Mouse (Mus musculus) megakaryocyte, adult 5-6 weeks (primary cell): ENCODE data around the gene Btg1. TPM values are rescaled to one million over a fixed set of nuclear protein-coding genes. Genes with fewer than 3 reads are reported as not detected.
A peak's percentile ranks its signal among the peaks of the same experiment; 100 is the strongest.

Experiments
- ATAC-seq: 2 replicates; pipeline ENCODE4 v1.8.0; 2016; ENCODE audit warnings: mild to moderate bottlenecking, inconsistent platforms; ENCODE audit not compliant: poor library complexity, severe bottlenecking
- total RNA-seq, 2 experiments: library from RNA; stranded (forward) in 1 of 2; stranded (reverse) in 1 of 2; fragments of 153-499, 151-499 nt in 1 of 2; fragments of 221-1000, 200-1000 nt in 1 of 2; gene quantifications; 2 replicates each; pipeline versions ENCODE4 v1.2.3 to v1.2.4; 2015 to 2017

Btg1 gene
- total RNA-seq (2015) (146 and 153 TPM in 2 replicates), total RNA-seq (2017) (157 and 197 TPM in 2 replicates)

DNA sequence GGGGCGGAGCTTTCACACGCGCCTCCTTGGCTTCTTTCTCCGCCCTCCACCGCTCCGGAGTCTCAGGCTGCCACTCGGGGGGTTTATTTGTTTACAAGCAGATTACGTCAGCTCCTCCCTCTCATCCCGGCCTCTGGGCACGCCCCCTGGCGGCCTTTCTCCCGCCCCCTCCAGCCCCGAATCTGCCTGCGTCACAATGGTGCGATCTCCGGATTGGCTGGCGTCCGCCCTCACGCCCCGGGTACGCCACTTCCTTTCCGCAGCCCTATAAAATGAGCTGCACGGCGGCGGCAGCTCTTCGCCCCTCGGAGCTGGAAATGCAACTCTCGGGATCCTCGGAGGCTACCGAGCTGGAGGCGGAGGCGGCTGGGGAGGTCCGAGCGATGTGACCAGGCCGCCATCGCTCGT, at the start of gene Btg1:
Gene Btg1 (plus strand): TSS at position 298 of the 408 bp plus-strand sequence.
- ATAC-seq = peak; percentile 59

DNA sequence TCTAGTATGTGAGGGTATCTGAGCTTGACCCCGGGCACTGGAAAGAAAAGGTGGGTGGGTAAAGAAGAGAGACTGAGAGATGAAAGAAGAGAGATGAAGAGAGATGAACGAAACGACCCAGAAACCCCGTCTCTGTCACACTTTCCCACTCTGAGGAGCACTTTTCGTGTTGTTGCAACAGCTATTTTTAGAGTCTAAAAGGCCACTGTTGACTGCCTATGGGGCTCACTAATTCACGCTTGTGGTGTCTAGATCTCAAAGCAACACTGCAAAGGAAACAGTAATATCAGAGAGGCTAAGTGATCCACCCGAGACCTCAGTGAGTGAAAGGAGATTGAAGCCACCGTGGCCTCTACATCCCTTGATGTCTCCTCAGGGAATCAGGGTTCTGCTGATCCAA, 47.3 kb upstream of the Btg1 start:
- ATAC-seq = no peak

DNA sequence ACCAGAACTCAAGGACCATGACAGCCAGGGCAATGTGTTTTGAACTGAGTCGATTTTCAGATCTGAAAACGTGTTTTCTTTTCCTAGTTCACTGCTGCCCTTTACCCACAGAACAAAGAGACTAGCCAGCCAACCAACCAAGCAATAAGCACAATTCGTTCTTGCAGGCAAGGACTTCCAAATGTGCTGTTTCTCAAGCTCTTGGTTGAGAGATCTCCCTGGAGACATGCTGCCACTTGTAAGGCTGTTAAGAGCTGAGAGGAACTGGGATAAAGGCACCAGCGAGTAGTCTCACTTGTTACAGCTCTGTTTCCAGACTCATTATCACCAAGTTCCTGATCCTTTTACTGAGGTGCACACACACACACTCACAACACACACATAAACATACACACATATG, 45.6 kb upstream of the Btg1 start:
- ATAC-seq = no peak

DNA sequence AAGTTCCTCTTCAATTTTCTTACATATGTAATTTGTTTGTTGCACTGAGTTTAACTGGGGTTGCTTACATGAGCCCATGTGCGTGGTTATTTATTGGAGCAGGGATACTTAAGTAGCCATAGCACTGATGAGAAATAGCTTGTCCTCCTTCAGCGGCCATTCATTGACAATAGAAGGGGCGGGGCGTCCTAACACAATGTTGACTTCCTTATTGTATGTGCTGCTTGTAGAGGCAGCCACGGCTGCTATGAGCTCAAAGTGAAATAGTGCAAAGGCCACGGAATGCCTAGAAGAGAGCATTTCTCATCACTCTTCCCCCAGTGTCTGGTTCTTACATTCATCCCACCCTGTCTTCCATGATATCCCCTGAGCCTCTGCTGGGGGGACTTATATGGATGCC, 42.0 kb upstream of the Btg1 start:
- 0 out of 2 replicates have a peak, but pooled peaks have one; percentile 45 for ATAC-seq

DNA sequence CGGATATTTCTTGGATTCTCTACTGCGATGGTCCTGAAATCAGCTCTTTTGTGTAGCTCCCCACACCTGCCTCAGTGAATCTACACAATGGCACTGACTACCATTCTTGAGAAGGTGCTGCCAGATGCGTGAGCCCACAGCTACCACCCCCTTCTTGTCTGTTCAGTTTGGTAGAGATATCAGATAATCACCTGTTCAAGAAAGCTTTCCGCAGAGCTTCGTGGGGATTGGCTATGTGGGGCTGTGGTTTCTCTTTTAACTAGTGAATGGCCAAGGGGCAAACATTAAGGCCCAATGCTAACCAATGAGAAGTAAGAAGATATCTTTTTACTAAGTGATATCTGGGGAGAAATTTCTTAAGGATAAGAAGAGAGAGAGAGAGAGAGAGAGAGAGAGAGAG, 41.5 kb upstream of the Btg1 start:
- ATAC-seq = no peak

DNA sequence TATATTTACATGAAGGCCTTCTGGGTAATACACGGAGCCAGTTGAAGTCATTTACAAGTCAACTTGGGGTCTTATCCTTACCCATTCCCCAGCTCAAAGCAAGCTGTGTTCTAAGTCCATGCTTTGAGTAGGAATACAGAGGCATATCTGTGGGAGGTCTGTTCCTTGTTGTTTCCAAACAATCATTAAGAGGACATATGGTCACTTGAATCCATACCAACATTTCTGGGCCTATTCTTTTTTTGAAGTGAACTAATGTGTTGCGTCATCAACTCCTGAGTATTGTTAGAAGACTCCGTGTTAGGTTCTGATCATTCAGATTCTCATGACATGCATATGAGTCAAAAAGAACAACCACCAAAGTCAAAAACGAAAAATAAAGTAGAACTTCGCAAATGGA, 37.9 kb upstream of the Btg1 start:
- ATAC-seq = no peak

DNA sequence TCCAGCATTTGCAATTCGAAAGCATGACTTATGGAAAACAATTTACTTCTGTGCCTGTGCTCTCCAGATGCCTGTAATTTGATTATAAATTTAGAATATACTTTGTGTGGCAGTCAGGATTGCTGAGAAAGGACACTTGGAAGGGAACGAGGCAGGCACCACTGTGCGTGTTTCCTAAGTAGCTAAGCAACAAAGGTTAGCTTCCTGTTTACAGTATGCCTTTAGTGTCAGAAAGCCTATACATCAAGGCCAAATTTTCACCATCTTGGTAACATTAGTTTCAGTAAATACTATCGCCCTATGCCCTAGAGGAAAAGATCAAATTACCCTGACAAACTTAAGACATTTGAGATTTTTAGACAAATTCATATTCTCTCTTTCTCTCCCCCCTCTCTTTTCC, 37.4 kb upstream of the Btg1 start:
- no peak for ATAC-seq

DNA sequence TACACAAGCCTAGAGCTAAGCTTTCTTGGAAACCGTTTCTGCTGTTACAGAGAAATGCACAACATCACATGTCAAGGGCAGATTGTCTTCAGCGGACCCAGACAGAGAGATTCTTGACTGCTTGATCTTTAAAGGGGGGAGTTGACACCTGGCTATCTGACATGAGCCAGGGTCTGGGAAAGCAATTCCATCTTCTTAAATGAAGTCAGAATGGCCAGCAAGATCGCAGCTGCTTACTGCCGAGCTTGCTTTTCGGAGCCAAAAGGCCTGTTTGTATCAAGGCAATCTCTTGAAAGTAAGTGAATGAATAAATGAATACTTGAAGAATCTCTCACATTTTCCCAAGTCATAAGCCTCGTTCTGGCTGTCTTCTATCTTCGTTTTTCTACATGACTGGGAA, 36.6 kb upstream of the Btg1 start:
- ATAC-seq = no peak

DNA sequence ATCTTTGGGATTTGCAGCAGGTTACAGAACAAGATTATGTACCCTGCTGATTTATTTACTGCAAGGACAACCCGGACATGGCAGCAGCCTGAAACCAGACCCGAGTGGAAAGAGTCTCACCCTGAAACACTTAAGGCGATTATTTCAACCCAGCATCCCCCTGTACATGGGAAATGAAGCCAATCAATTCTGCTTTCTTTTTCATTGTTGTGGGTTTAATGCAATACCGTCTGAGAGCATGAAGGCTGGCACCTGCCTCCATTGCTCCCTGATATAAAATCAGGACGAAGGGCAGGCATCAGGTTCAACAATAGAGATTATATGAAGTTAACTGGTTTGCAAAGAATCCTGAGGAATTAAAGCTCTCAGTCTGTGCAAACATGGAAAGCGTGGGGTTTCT, 35.6 kb upstream of the Btg1 start:
- ATAC-seq = no peak

DNA sequence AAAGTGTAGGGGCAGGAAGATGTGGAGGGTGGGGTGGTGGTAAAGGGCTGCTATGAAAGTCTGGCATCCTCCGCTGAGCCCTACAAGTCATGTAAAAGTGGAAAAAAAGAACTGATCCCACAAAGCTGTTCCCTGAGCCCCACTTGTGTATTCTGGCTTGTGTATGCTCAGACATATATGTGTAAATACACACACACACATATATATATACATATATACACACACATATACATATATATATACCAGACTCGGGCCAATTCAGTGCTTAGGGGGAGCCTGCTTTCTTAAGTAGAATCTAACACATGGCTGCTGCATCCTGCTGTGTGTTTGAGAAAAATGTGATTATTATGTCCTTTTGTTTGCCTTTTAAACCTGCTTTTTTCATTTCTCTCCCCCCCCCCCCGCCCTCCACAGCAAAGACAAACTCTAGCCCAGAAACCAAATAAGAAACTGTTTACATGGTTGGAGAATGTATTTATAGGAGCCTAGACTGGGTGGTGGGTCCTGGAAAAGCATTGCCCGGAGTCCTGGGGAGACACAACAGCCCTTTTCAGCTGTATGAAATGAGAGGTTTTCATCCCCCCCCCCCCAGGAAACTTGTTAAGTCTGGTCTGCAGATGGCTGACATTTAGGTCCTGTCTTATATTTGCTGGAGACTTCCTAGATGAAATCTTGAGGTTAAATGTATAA, 30.5 kb upstream of the Btg1 start:
- no peak for ATAC-seq

DNA sequence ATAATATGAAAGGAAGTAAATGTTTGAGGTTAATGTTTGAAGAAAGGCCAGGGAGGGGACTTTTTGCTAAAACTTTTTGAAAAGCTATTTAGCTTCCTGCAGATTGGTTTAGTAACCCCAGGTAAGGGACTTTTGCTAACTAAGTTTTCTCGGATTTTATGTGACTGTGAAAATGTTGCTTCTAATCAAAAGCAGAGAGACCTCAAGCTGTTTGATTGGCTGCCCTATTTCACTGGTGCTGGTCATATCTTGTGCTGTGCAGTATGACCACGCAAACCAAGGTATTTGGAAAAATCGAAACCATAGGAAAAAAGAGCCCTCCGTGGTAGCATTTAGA, 30.0 kb upstream of the Btg1 start:
- no peak for ATAC-seq

DNA sequence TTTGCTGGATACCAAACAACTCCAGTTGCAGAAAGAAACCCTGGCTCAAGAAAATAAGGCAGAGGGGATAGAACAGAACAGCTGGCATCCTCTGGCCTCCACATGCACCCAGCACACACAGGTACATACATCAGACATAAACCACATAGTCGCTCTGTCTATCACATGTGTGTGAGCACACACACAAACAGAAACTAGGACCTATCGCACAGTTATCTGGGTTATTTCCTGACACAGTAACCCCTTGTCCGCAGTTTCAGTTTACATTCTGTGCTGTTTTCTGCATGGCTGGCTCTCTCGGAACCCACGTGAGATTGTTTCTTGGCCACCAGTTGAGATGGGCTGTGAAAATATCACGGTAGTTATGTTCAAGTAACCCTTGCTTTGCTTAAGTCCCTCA, 28.6 kb upstream of the Btg1 start:
- ATAC-seq = peak; percentile 19; the same call in 1 of the 2 replicates

DNA sequence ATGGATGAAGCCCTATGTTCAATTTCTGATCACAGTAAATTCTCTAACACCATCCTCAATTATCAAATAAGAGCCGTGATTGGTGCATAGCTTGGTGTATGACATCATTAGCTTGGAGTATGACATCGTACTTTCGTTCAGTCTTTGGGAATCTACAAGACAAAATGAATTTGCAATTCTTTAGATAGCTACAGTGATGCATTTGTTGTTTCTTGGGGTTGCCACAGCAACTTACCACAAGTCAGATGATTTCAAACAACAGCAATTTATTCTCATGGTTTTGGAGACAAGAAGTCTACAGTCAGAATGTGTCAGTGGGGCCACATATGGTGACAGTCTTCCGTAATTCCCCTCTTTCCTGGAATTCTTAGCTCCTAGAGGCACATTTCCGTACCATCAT, 27.0 kb upstream of the Btg1 start:
- no peak for ATAC-seq

DNA sequence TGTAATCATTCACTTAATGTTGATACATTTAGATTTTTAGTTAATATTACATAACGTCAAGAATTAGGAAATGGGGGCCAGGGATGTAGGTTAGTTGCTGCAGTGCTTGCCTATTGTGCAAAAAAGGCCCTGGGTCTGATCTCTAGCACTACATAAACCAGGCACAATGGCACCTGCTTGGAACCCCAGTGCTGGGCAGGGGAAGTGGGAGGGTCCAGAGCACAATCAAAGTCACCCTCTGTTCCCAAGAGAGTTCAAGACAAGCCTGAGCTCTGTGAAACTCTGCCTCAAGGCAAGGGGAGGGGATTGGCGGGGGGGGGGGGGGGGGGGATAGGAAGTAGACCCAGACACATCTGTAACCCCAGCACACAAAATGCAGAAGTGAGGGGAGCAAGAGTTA, 24.7 kb upstream of the Btg1 start:
- ATAC-seq = no peak

DNA sequence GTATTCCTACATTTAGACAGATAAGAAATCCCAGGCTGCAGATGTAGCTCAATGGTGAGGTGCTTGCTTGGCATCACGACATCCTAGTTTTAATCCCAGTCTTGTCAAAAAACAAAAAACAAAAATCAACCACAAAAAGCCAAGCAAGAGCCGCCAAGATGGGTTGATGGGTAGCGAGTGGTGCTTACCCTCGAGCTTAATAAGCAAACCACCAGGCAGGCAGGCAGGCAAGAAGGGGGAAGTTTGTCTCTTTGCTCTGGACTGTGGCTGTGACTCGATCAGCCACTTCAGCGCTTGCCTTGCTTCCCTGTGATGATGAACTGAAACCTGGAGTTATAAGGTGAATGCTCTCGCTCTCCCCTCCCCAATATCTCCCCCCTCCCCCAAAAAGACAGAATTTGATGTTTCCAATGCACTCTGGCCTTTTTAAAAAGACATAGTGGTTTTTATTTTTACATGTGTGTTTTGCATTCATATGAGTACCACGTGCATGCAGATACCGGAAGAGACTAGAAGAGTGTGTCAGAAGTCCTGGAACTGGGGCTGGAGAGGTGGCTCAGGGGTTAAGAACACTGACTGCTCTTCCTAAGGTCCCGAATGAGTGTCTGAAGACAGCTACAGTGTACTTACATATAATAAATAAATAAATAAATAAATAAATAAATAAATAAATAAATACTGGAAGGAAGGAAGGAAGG, 21.2 kb upstream of the Btg1 start:
- ATAC-seq = peak; percentile 34; the same call in 1 of the 2 replicates

DNA sequence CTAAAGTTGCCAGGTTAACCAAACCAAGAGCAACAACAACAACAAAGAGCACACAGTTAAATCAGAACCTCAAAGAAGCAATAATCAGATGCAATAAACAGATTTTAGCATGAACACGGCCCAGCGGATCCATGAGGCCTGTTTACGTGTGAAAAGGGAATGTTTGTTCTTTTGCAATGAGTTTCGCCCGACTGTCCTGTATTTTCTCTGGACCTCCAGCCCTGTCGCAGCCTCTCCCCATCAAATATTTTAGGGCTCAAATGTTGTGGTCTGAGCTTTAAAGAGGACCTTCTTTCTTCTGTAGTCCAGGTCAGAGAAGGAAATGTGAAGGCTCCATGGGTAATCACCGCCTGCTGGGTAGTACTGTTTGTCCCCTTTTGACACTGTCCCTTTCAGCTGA, 20.4 kb upstream of the Btg1 start:
- no peak for ATAC-seq

DNA sequence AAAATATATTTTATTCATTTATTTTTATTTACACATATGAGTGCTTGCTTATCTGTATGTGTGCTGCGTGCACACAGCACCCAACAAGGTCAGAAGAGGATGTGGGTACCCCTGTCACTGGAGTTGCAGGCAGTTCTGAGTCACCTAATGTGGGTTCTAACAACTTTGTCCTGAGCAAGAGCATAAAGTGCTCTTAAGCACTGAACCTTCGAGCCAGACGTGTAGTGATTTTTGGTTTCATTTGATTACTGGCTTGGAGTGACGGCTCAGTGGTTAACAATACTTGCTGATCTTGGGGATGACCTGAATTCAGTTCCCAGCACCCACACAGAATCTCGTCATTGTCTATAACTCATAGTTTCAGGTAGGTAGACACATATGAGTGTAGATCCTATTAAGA, 17.2 kb upstream of the Btg1 start:
- ATAC-seq = peak; percentile 51

DNA sequence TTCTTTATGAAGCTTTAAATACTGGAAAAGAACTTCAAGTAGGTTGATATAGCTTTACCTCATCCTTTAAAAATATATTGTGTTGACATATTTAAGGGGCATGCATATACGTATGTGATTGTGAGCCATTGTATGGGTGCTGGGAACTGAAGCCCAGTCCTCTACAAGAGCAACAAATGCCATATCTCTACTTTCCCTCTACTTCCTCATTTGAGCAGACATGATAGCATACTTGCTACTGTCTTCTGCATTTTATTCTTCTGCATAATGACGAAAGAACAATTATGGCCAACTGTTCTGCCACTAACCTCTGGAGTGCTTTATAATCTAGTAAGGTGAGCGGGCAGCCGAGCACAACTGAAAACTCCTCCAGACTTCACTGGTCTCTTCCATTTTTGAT, 15.1 kb upstream of the Btg1 start:
- ATAC-seq = peak; percentile 58

DNA sequence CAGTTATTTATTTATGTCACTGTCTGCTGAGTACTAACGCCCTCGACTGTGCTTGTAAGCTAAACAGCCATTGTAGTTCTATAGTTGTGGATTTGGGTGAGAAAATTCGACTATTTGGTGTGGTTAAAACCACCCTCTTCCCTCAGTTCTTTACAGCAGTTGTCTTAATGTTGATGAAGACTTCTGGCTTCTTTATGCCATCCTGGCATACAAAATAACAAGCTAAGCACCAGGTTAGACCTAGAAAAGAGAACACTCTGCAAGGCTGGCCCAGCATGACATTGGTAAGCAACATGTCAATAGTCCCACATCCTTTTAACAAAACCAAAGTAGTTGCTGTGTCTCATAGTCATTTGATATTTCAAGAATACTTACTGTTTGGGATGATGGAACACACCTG, 14.5 kb upstream of the Btg1 start:
- ATAC-seq = no peak

DNA sequence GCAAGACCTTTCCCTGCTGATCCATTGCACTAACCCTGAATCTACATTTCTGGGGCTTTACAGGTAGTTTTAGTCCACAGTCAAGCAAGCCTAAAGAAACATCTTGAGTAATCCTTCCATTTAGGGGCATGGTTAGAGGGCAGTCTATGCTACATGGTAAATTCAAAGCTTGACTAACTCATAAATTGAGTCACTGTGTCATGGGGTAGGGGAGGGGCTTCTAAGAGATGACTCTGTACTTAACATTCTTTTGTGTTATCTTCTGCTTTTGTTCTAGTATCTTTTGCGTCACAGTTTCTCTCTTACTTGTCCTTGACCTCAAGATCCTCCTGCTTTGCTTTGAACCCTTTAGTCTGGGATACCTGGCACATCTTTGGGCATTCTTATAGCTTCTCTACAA, 11.6 kb upstream of the Btg1 start:
- ATAC-seq = peak; percentile 48; the same call in 1 of the 2 replicates

DNA sequence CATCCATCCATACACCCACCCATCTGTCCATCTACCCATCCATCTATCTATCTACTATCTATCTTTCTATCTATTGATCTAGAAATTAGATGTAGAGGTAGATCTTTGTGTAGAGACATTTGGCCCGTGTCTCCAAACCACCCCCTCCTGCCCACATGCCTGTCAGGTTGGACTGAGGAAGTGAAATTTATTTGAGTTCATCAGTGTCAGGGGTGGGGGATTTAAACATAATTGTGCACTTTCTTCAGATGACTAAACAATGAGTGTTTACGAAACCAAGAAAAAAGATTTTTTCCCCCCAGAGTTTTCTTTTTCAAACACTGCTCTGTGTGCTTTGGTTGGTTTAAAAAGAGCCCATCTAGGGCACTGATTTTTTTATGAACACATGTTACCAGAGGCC, 10.9 kb upstream of the Btg1 start:
- peak; percentile 39; the same call in 1 of the 2 replicates for ATAC-seq

DNA sequence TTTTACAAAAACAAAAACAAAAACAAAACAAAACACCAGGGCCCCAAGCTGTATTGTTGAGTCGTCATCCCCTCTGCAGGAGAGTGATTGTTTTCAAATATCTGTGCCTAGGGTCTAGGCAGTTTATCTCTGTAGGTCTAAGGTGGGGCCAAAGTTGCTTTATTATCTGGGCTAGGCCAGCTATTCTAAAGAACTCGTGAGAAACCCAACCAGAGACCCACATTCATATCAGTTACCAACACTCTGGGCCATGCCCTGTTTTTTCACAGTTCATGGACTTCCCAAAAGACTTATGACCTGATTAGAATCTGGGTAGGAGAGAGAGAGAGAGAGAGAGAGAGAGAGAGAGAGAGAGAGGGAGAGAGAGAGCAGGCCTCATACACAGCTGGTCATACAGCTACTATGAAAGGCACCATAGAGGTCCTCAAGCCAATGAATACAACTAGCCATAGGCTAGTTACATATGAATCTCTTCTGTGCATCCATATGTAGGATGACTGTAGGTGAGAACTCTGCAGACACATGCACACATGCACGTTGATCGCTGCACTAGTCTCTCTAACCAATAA, 9.1 kb upstream of the Btg1 start:
- no peak for ATAC-seq
